Mouse (Mus musculus) neural tube, embryonic 15.5 days (tissue): ENCODE data around the gene Auh. TPM values are rescaled to one million over a fixed set of nuclear protein-coding genes. Genes with fewer than 3 reads are reported as not detected.

Source experiments
- polyA plus RNA-seq: library from polyadenylated mRNA; unstranded; fragments of >200 nt; fragmentation: Nextera tagmentation; extraction: Ambion mirVana; gene quantifications from 2 replicates; pipeline ENCODE4 v1.2.1, GENCODE M21; 2015

Auh gene
- polyA plus RNA-seq, 1 experiment from 2014 or later: 75.7 TPM

Other genes starting within 250 kb of the Auh start
- gene Nfil3, start 51.4 kb upstream of the Auh start, polyA plus RNA-seq: 43.0 and 45.6 TPM in 2 replicates